Mouse (Mus musculus): ENCODE results near the gene 4933428G20Rik. TPM values are rescaled to one million over a fixed set of nuclear protein-coding genes. Genes with fewer than 3 reads are reported as not detected.
A peak's percentile ranks its signal among the peaks of the same experiment; 100 is the strongest.

Gene 4933428G20Rik
- total RNA-seq, 2 experiments from 2014 or later: 0.22 to 0.48 TPM

GRCm38 (mm10) chr11:97509715-97510485, 9.8 kb upstream of the 4933428G20Rik start:
- intact Hi-C loops (cut with DNase I): no loop called here
- DNase-seq (ENCODE audit: low spot score in 2 of 2): no peak

GRCm38 (mm10) chr11:97509058-97509457, 8.9 kb upstream of the 4933428G20Rik start:
- intact Hi-C loops (cut with DNase I): no loop called here
- DNase-seq (ENCODE audit: low spot score in 2 of 2): no peak

GRCm38 (mm10) chr11:97508198-97508597, 8.1 kb upstream of the 4933428G20Rik start:
- intact Hi-C loops (cut with DNase I): no loop called here
- DNase-seq (ENCODE audit: low spot score in 2 of 2): no peak

- intact Hi-C loops (cut with DNase I): no loop called here
- no peak for DNase-seq (ENCODE audit: low spot score in 2 of 2)
Observed at GRCm38 (mm10) chr11:97506331-97506730, 6.2 kb upstream of the 4933428G20Rik start.

GRCm38 (mm10) chr11:97505784-97506183, 5.6 kb upstream of the 4933428G20Rik start:
- no peak for DNase-seq (ENCODE audit: low spot score in 2 of 2)

GRCm38 (mm10) chr11:97502846-97503245, 2.7 kb upstream of the 4933428G20Rik start:
- no peak for DNase-seq (ENCODE audit: low spot score in 2 of 2)
- intact Hi-C loops (cut with DNase I): no loop called here

More at GRCm38 (mm10) chr11:97505784-97506183, 5.6 kb upstream of the 4933428G20Rik start:
- intact Hi-C loops (cut with DNase I): no loop called here

GRCm38 (mm10) chr11:97502383-97502782, 2.2 kb upstream of the 4933428G20Rik start:
- intact Hi-C loops (cut with DNase I): no loop called here
- peak in 1 of 2 experiments; percentile 64 for DNase-seq (ENCODE audit: low spot score in 2 of 2)

GRCm38 (mm10) chr11:97500720-97501448, 744 bp upstream of the 4933428G20Rik start:
- DNase-seq (ENCODE audit: low spot score in 2 of 2): peak in 1 of 2 experiments; percentile 36
- intact Hi-C loops (cut with DNase I): no loop called here

GRCm38 (mm10) chr11:97497543-97497942, 2.6 kb downstream of the 4933428G20Rik start:
- DNase-seq (ENCODE audit: low spot score in 2 of 2): no peak
- intact Hi-C loops (cut with DNase I): no loop called here

- intact Hi-C loops (cut with DNase I): no loop called here
- no peak for DNase-seq (ENCODE audit: low spot score in 2 of 2)
Observed at GRCm38 (mm10) chr11:97492836-97493235, 7.3 kb downstream of the 4933428G20Rik start.

GRCm38 (mm10) chr11:97491640-97492039, 8.5 kb downstream of the 4933428G20Rik start:
- intact Hi-C loops (cut with DNase I): no loop called here
- no peak for DNase-seq (ENCODE audit: low spot score in 2 of 2)

GRCm38 (mm10) chr11:97489589-97490324, 10.4 kb downstream of the 4933428G20Rik start:
- intact Hi-C loops (cut with DNase I): loop anchor here (2.0 kb wide), 1 partner anchor 133 kb away; no protein-coding TSS in a partner anchor
- DNase-seq (ENCODE audit: low spot score in 2 of 2): peak; percentile 75 to 76

- DNase-seq (ENCODE audit: low spot score in 2 of 2): no peak
- intact Hi-C loops (cut with DNase I): loop anchor here (2.0 kb wide), 1 partner anchor 135 kb away; no protein-coding TSS in a partner anchor
Observed at GRCm38 (mm10) chr11:97487656-97488055, 12.5 kb downstream of the 4933428G20Rik start.

GRCm38 (mm10) chr11:97485661-97486060, 14.5 kb downstream of the 4933428G20Rik start:
- intact Hi-C loops (cut with DNase I): no loop called here

GRCm38 (mm10) chr11:97479824-97480223, 20.3 kb downstream of the 4933428G20Rik start:
- intact Hi-C loops (cut with DNase I): no loop called here
- DNase-seq (ENCODE audit: low spot score in 2 of 2): no peak

More at GRCm38 (mm10) chr11:97485661-97486060, 14.5 kb downstream of the 4933428G20Rik start:
- DNase-seq (ENCODE audit: low spot score in 2 of 2): no peak

- no peak for DNase-seq (ENCODE audit: low spot score in 2 of 2)
- intact Hi-C loops (cut with DNase I): no loop called here
Observed at GRCm38 (mm10) chr11:97479085-97479484, 21.1 kb downstream of the 4933428G20Rik start.

- DNase-seq (ENCODE audit: low spot score in 2 of 2): no peak
- intact Hi-C loops (cut with DNase I): no loop called here
Observed at GRCm38 (mm10) chr11:97478345-97478744, 21.8 kb downstream of the 4933428G20Rik start.

GRCm38 (mm10) chr11:97477431-97477830, 22.7 kb downstream of the 4933428G20Rik start:
- DNase-seq (ENCODE audit: low spot score in 2 of 2): no peak
- intact Hi-C loops (cut with DNase I): no loop called here

- intact Hi-C loops (cut with DNase I): no loop called here
- peak in 1 of 2 experiments; percentile 64 for DNase-seq (ENCODE audit: low spot score in 2 of 2)
Observed at GRCm38 (mm10) chr11:97476334-97477095, 23.6 kb downstream of the 4933428G20Rik start.
